Mouse (Mus musculus) adrenal gland, adult 2 months (tissue): Measurements from ENCODE around the gene Pip4k2b. TPM values are rescaled to one million over a fixed set of nuclear protein-coding genes. Genes with fewer than 3 reads are reported as not detected.

Experiments
- DNase-seq: peaks from one replicate; pipeline ENCODE4 v3.0.0; 2021
- microRNA-seq, 2 experiments: library from miRNA; unstranded; fragments of <30 nt; microRNA quantifications; one replicate each; pipeline ENCODE4 v1.2.0; 2021
- polyA plus RNA-seq: library from polyadenylated mRNA; depleted of rRNA; stranded (reverse); fragments of >200 nt; gene quantifications from 2 replicates; pipeline ENCODE4 v1.2.3, GENCODE M21; 2012; rRNA removed
- total RNA-seq, 2 experiments: library from RNA; stranded (reverse); gene quantifications; 2 replicates each; pipeline ENCODE4 v1.2.3; 2021

Gene Pip4k2b
- total and polyA plus RNA-seq, 3 experiments = 14.7 to 27.2 (median 26.9) TPM

DNA sequence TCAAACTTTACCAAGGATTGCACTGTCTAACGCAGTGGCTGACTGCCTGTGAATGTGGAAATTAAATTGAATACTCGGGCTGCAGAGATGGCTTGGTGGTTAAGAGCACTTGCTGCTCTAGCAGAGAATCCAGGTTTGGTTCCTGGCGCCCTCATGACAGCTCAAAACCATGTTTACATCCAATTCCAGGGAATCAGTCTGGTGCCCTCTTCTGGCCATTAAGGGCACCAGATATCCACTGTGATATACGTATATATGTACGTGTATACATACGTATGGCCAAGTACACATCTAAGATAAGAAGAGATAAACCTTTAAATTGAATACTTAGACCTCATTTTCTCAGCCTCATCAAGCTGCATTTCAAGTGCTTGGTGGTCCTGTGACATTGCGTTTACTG, 78.3 kb downstream of the Pip4k2b start:
- no peak for DNase-seq

- no peak for DNase-seq
Observed at GRCm38 (mm10) chr11:97665431-97665830, 79.1 kb downstream of the Pip4k2b start.

Small RNA genes within 50 kb of the gene (microRNA-seq; reads per million reads assigned to microRNA genes)
- gene Mir6927 (0 to 0.83 reads per million in 2 experiments), gene Mir8102 (0 to 1.2 reads per million in 2 experiments)

Other genes with a start within 250 kb of the Pip4k2b start
- under 1 TPM in 1 of 2 experiments, not detected in 1; 0.59 TPM for gene 4933428G20Rik, start 244.4 kb downstream of the Pip4k2b start, total RNA-seq
- gene 4933428G20Rik, start 244.4 kb downstream of the Pip4k2b start, polyA plus RNA-seq = 0.07 and 0.09 TPM in 2 replicates
- 10 to 100 TPM; 11.2 to 13.9 TPM for gene Srcin1, start 168.5 kb downstream of the Pip4k2b start, total RNA-seq
- 13.8 and 17.9 TPM in 2 replicates for gene Srcin1, start 168.5 kb downstream of the Pip4k2b start, polyA plus RNA-seq
- 1 to 10 TPM; 2.0 to 6.8 TPM for gene Epop, start 115.0 kb downstream of the Pip4k2b start, total RNA-seq
- gene Epop, start 115.0 kb downstream of the Pip4k2b start, polyA plus RNA-seq = 10.6 and 16.2 TPM in 2 replicates
- 10 to 100 TPM; 30.6 to 51.2 TPM for gene Mllt6, start 81.3 kb downstream of the Pip4k2b start, total RNA-seq
- gene Mllt6, start 81.3 kb downstream of the Pip4k2b start, polyA plus RNA-seq = 73.0 and 85.8 TPM in 2 replicates
- gene Cisd3, start 58.9 kb downstream of the Pip4k2b start, total RNA-seq = 100 to 1,000 TPM; 183 to 265 TPM
- gene Cisd3, start 58.9 kb downstream of the Pip4k2b start, polyA plus RNA-seq = 61.6 and 66.4 TPM in 2 replicates
- 10 to 100 TPM; 19.8 to 26.1 TPM for gene Pcgf2, start 44.2 kb downstream of the Pip4k2b start, total RNA-seq
- 89.5 and 107 TPM in 2 replicates for gene Pcgf2, start 44.2 kb downstream of the Pip4k2b start, polyA plus RNA-seq
- gene Psmb3, start 41.3 kb downstream of the Pip4k2b start, total RNA-seq = 100 to 1,000 TPM; 224 to 239 TPM
- 247 and 261 TPM in 2 replicates for gene Psmb3, start 41.3 kb downstream of the Pip4k2b start, polyA plus RNA-seq
- gene Cwc25, start 21.9 kb upstream of the Pip4k2b start, total RNA-seq = 10 to 100 TPM; 17.5 to 28.9 TPM
- gene Cwc25, start 21.9 kb upstream of the Pip4k2b start, polyA plus RNA-seq = 5.1 and 6.5 TPM in 2 replicates
- under 1 TPM in 1 of 2 experiments, not detected in 1; 0.49 TPM for gene 1700001P01Rik, start 31.2 kb upstream of the Pip4k2b start, total RNA-seq
- gene 1700001P01Rik, start 31.2 kb upstream of the Pip4k2b start, polyA plus RNA-seq = not detected in 2 replicates
- gene Rpl23, start 37.7 kb upstream of the Pip4k2b start, total RNA-seq = 100 to 1,000 TPM; 700 to 846 TPM
- gene Rpl23, start 37.7 kb upstream of the Pip4k2b start, polyA plus RNA-seq = 13.7 and 14.2 TPM in 2 replicates
- 100 to 1,000 TPM; 118 to 172 TPM for gene Lasp1, start 54.3 kb upstream of the Pip4k2b start, total RNA-seq
- 127 and 138 TPM in 2 replicates for gene Lasp1, start 54.3 kb upstream of the Pip4k2b start, polyA plus RNA-seq
- 1 to 10 TPM; 2.9 to 4.6 TPM for gene B230217C12Rik, start 96.1 kb upstream of the Pip4k2b start, total RNA-seq
- gene B230217C12Rik, start 96.1 kb upstream of the Pip4k2b start, polyA plus RNA-seq = 1.8 and 2.5 TPM in 2 replicates
- 1 to 10 TPM in 1 of 2 experiments, under 1 TPM in 1; 0.78 to 1.0 TPM for gene Fbxo47, start 139.4 kb upstream of the Pip4k2b start, total RNA-seq
- 0.21 TPM in 1 of 2 replicates, not detected in the other for gene Fbxo47, start 139.4 kb upstream of the Pip4k2b start, polyA plus RNA-seq
- 10 to 100 TPM; 17.5 to 22.2 TPM for gene Plxdc1, start 241.7 kb upstream of the Pip4k2b start, total RNA-seq
- 11.0 and 13.7 TPM in 2 replicates for gene Plxdc1, start 241.7 kb upstream of the Pip4k2b start, polyA plus RNA-seq